Mouse (Mus musculus) ES-E14 (cell line): ENCODE measurements around the gene Slc26a10. TPM values are rescaled to one million over a fixed set of nuclear protein-coding genes. Genes with fewer than 3 reads are reported as not detected.

Experiments used
- DNase-seq: peaks from one replicate; pipeline ENCODE4 v3.0.0-alpha.2; 2013; ENCODE audit warnings: low read depth, low spot score
- H3K27ac ChIP-seq: 2 replicates; pipeline ENCODE4 v1.5.1; 2012; ENCODE audit warnings: low read depth, mild to moderate bottlenecking, low read length, moderate library complexity, mixed read lengths; ENCODE audit not compliant: poor library complexity, insufficient read depth, severe bottlenecking
- H3K36me3 ChIP-seq: 2 replicates; pipeline ENCODE4 v1.6.1; 2012; ENCODE audit warnings: mild to moderate bottlenecking, low read length, moderate library complexity, mixed read lengths; ENCODE audit not compliant: control insufficient read depth, poor library complexity, insufficient read depth, severe bottlenecking
- H3K4me1 ChIP-seq, 2 experiments: fragments of 150-350 bp in 1 of 2; sonication (generic) in 1 of 2; 2 replicates each; pipeline ENCODE4 v1.6.1; 2012; ENCODE audit warnings: low read length in 2 of 2, mild to moderate bottlenecking in 1 of 2, mixed read lengths in 1 of 2; ENCODE audit not compliant: control insufficient read depth in 2 of 2, insufficient read depth in 2 of 2, poor library complexity in 1 of 2
- H3K4me3 ChIP-seq, 2 experiments: fragments of 150-350 bp in 1 of 2; sonication (generic) in 1 of 2; 2 replicates each; pipeline ENCODE4 v1.5.1; 2012; ENCODE audit warnings: low read length in 2 of 2, low read depth in 1 of 2, mild to moderate bottlenecking in 1 of 2, mixed read lengths in 1 of 2; ENCODE audit not compliant: insufficient read depth in 1 of 2, poor library complexity in 1 of 2, severe bottlenecking in 1 of 2
- H3K9ac ChIP-seq: 2 replicates; pipeline ENCODE4 v1.6.1; 2012; ENCODE audit warnings: low read depth, mild to moderate bottlenecking, low read length, mixed read lengths; ENCODE audit not compliant: poor library complexity, insufficient read depth, severe bottlenecking
- H3K9me3 ChIP-seq: fragments of 150-350 bp; sonication (generic); 2 replicates; pipeline ENCODE4 v1.6.1; 2012; ENCODE audit warnings: low read depth, mild to moderate bottlenecking, low read length; ENCODE audit not compliant: control insufficient read depth, insufficient read depth
- CHD2 ChIP-seq: IDR thresholded peaks from 2 replicates; pipeline ENCODE4 v1.6.1; 2014; ENCODE audit warnings: mild to moderate bottlenecking, low read depth, low read length, inconsistent platforms
- HCFC1 ChIP-seq: IDR thresholded peaks from 2 replicates; pipeline ENCODE4 v1.6.1; 2012; ENCODE audit warnings: low read length, inconsistent platforms, borderline replicate concordance; ENCODE audit not compliant: insufficient read depth
- MAFK ChIP-seq: IDR thresholded peaks from 2 replicates; pipeline ENCODE4 v1.6.1; 2014; ENCODE audit warnings: mild to moderate bottlenecking, low read depth, low read length, inconsistent platforms; ENCODE audit not compliant: insufficient read depth
- ZC3H11A ChIP-seq: IDR thresholded peaks from 2 replicates; pipeline ENCODE4 v1.6.1; 2012; ENCODE audit warnings: low read depth, mild to moderate bottlenecking, inconsistent platforms, low read length, borderline replicate concordance
- ZNF384 ChIP-seq: IDR thresholded peaks from 2 replicates; pipeline ENCODE4 v1.6.1; 2012; ENCODE audit warnings: low read depth, low read length, inconsistent platforms
- in situ Hi-C, 2 experiments: fragments of 600-800 bp; cut with MboI; formaldehyde crosslinking; loops; one replicate each; pipeline ENCODE4 v1.15.1; 2025; ENCODE audit warnings: low sequenced_read_pairs in 2 of 2, inconsistent platforms in 1 of 2; ENCODE audit not compliant: unreplicated experiment in 2 of 2
- total RNA-seq: library from RNA; depleted of rRNA; stranded (reverse); fragments of 300-350 nt; gene quantifications from 2 replicates; pipeline ENCODE4 v1.2.3, GENCODE M21; 2012; rRNA removed

Gene Slc26a10
- 7.4 and 12.2 TPM in 2 replicates for total RNA-seq

- Histone ChIP-seq H3K4me1 (peaks cover 5 to 36% of the 10 kb centered on the region in 2 experiments), H3K4me3 (peak within 1 kb of the TSS; percentile 34 to 46), H3K36me3 (peaks cover 5% of the 10 kb centered on the region; the same call in 1 of the 2 replicates), H3K9ac (peak within 1 kb of the TSS; percentile 23), H3K9me3 (no peaks in the 10 kb centered on the region), H3K27ac (no peak within 1 kb of the TSS)
- no peak for DNase-seq
- in situ Hi-C loops, result no loop called here
- TF ChIP-seq CHD2, result no peak
- TF ChIP-seq ZC3H11A, result no peak
- TF ChIP-seq MAFK, result no peak
Measured at GRCm38 (mm10) chr10:127179871-127180694, at the start of gene Slc26a10. Gene Slc26a10, minus strand, starts transcription at chr10:127180645.

GRCm38 (mm10) chr10:127228897-127229296 is 48.5 kb upstream of the Slc26a10 start:
- in situ Hi-C loops, result no loop called here
- no peak for TF ChIP-seq HCFC1
- TF ChIP-seq ZNF384, result no peak
- no peak for TF ChIP-seq CHD2
- H3K9ac ChIP-seq, result no peak overlapping the region

GRCm38 (mm10) chr10:127227163-127227562 is 46.7 kb upstream of the Slc26a10 start:
- peaks cover 3% of the 10 kb centered on the region; the same call in 1 of the 2 replicates for H3K36me3 ChIP-seq
- TF ChIP-seq ZC3H11A, result no peak
- no peak for TF ChIP-seq CHD2
- TF ChIP-seq HCFC1, result no peak
- no peak for TF ChIP-seq ZNF384
- no peak for TF ChIP-seq MAFK
- H3K9ac ChIP-seq, result no peak overlapping the region
- DNase-seq, result no peak
- in situ Hi-C loops, result no loop called here
- H3K4me3 ChIP-seq, result no peak overlapping the region
- H3K4me1 ChIP-seq, result peaks cover 12 to 22% of the 10 kb centered on the region in 2 experiments; a peak in 3 of 4 replicates
- no peak overlapping the region for H3K27ac ChIP-seq
- no peaks in the 10 kb centered on the region for H3K9me3 ChIP-seq

More at GRCm38 (mm10) chr10:127228897-127229296, 48.5 kb upstream of the Slc26a10 start:
- H3K4me3 ChIP-seq, result no peak overlapping the region
- no peaks in the 10 kb centered on the region for H3K9me3 ChIP-seq
- peaks cover 3% of the 10 kb centered on the region; the same call in 1 of the 2 replicates for H3K36me3 ChIP-seq
- H3K4me1 ChIP-seq, result peaks cover 7 to 20% of the 10 kb centered on the region in 2 experiments; a peak in 3 of 4 replicates
- DNase-seq, result peak; percentile 71
- no peak overlapping the region for H3K27ac ChIP-seq

- DNase-seq, result no peak
- peaks cover 12 to 21% of the 10 kb centered on the region in 2 experiments; a peak in 3 of 4 replicates for H3K4me1 ChIP-seq
- TF ChIP-seq CHD2 (no peak), MAFK (peak; percentile 73), ZNF384 (no peak), HCFC1 (no peak), ZC3H11A (no peak)
- no peak overlapping the region for H3K9ac ChIP-seq
- H3K4me3 ChIP-seq, result no peak overlapping the region
- H3K36me3 ChIP-seq, result peaks cover 3% of the 10 kb centered on the region; the same call in 1 of the 2 replicates
- in situ Hi-C loops, result no loop called here
- no peaks in the 10 kb centered on the region for H3K9me3 ChIP-seq
- H3K27ac ChIP-seq, result no peak overlapping the region
Measured at GRCm38 (mm10) chr10:127226318-127226895, 46.0 kb upstream of the Slc26a10 start.
